Mouse (Mus musculus): ENCODE measurements around the gene Lrrc34. TPM values are rescaled to one million over a fixed set of nuclear protein-coding genes. Genes with fewer than 3 reads are reported as not detected.

The Lrrc34 gene
- polyA plus RNA-seq, 1 experiment from 2014 or later = 1.4 TPM

DNA sequence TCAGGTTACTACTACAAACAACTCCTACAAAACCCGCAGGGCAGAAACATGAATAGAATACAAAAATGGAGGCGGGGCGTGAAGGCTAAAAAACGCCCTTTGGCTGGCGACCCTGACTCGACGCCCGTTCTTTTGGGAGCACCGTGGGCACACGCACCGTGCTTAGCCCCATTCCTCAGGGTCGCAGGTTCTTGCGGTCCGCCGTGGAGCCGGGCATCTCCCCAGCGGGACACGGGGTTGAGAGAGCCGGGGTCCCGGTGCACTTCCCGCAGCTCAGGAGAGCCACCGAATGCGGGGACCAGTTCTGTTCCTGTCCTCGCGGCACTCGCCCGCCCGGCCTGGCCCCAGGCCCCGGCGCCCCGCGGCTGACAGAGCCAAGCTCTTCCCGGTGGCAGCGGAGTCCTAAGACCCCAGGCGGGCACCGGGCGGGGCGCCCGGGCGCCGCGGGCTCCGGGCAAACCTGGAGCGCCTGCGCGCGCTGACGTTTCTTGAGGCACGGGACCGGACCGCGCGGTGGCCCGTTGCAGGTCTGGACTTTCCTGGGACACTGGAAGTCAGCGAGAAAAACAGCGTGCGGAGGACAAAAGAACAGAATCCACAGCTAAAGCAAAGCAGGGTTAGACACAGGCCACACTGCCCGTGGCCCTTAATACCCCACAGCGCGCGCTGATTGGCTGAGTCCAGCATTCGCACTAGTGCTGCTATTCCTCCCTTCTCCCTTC is 52.4 kb downstream of the Lrrc34 start:
- Histone ChIP-seq H3K27ac (peak overlapping the region; percentile 83), H3K27me3 (replicated peaks) (no peaks in the 10 kb centered on the region), H3K9ac (peak overlapping the region; percentile 91), H3K4me2 (peak overlapping the region; percentile 72), H3K4me3 (peak overlapping the region; percentile 94), H3K36me3 (replicated peaks) (no peaks in the 10 kb centered on the region), H3K4me1 (peaks cover 19% of the 10 kb centered on the region), H3K9me3 (no peaks in the 10 kb centered on the region)
- under 1% methylated on average over 62 of the region's 62 CpGs for WGBS
- peak; percentile 73 for ATAC-seq (replicated peaks)

DNA sequence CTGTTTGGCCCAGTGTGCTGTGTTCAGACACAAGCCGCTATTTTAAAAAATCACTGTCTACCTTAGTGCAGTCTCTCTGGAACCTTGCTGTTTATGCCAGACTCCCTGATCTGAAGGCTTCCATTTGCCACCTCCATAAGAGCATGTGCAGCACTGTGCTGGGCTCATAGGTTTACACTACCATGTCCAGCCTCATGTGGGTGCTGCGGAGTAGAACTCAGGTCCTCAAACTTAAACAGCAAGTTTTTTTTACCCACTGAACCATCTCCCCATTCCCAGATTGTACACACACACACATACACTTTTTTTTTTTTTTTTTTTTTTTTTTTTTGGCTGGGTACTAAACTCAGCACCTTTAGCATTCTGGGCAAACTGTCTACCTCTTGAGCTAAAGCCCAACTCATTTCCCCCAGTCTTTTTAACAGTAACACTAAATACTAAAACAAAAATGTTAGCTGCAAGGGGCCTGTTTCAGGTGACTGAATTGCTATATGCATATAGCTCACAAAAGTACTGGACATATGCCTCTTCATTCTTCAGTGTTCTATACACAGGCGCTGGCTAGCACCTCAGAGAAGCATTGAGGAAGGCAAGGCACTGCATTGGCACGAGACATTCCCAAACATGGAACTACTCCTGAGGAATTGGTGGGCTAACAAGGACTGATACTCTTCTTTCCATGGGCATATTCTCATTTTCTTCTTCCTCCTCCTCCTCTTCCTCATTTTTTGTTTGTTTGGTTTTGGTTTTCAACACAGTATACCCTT is 53.8 kb downstream of the Lrrc34 start:
- H3K36me3 ChIP-seq (replicated peaks) = no peaks in the 10 kb centered on the region
- H3K27ac ChIP-seq = no peak overlapping the region
- H3K4me2 ChIP-seq = no peak overlapping the region
- no peaks in the 10 kb centered on the region for H3K27me3 ChIP-seq (replicated peaks)
- no peak overlapping the region for H3K9ac ChIP-seq
- no peaks in the 10 kb centered on the region for H3K9me3 ChIP-seq
- WGBS = 76% methylated on average over 4 of the region's 4 CpGs
- no peak for ATAC-seq (replicated peaks)
- H3K4me1 ChIP-seq = peaks cover 6% of the 10 kb centered on the region
- no peak overlapping the region for H3K4me3 ChIP-seq

DNA sequence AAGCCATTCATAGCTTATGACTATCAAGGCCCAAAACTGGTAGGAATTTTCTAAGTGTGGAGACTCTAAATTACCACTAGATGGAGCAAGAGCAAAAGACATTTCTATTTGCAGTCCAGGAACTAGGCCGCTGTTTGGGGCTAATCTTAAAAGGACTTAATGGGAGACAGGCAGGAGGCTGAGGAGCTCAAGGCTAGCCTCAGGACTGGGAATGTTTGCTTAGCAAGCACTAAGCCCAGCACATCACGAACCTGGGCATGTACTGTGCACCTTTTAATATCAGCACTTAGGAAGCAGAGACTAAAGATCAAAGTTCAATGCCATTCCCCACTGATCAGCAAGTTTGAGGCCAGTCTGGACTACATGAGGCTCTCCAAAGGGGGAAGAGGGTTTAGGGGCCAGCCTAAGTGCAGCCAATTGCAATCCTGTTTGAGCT is 55.2 kb downstream of the Lrrc34 start:
- no peak overlapping the region for H3K4me3 ChIP-seq
- H3K9me3 ChIP-seq = no peaks in the 10 kb centered on the region
- no peaks in the 10 kb centered on the region for H3K36me3 ChIP-seq (replicated peaks)
- no peaks in the 10 kb centered on the region for H3K27me3 ChIP-seq (replicated peaks)
- WGBS = 0% methylated on average over 2 of the region's 2 CpGs
- peak; percentile 34 for ATAC-seq (replicated peaks)
- no peak overlapping the region for H3K4me2 ChIP-seq
- no peak overlapping the region for H3K9ac ChIP-seq
- H3K27ac ChIP-seq = no peak overlapping the region
- 0 out of 2 replicates have a peak, but pooled peaks cover 6% of the 10 kb centered on the region for H3K4me1 ChIP-seq

DNA sequence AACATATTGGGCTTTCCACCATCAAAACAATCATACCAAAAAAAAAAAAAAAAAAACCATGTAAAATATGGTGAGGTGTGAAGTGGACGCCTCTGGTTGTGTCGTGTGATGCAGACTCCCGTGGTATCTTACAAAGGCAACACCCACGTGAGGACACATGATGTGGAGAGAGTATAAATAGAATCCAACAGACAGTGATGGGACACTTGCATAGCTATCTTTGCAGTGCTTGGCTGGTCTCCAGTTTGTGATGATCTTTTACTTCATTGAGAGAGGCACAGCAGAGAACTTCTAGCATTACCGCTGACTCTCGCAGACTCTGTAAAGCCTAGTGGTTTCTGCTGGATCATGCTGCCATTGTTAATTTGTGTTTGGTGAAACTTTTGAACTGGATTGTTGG is 58.8 kb downstream of the Lrrc34 start:
- Histone ChIP-seq H3K4me3 (no peak overlapping the region), H3K9ac (no peak overlapping the region), H3K36me3 (replicated peaks) (no peaks in the 10 kb centered on the region), H3K4me2 (no peak overlapping the region), H3K4me1 (no peaks in the 10 kb centered on the region), H3K27ac (no peak overlapping the region), H3K9me3 (no peaks in the 10 kb centered on the region), H3K27me3 (replicated peaks) (no peaks in the 10 kb centered on the region)
- no peak for ATAC-seq (replicated peaks)
- 91% methylated on average over 6 of the region's 6 CpGs for WGBS

Other genes starting within 250 kb of the Lrrc34 start
- 4.4 and 5.2 TPM in 2 replicates for gene Mecom, start 99.9 kb downstream of the Lrrc34 start, polyA plus RNA-seq (2015; fragmentation: Nextera tagmentation; extraction: Ambion mirVana)
- gene Actrt3, start 47.9 kb downstream of the Lrrc34 start, polyA plus RNA-seq (2015; fragmentation: Nextera tagmentation; extraction: Ambion mirVana) = 0.22 and 0.56 TPM in 2 replicates
- 26.9 and 30.8 TPM in 2 replicates for gene Mynn, start 45.8 kb downstream of the Lrrc34 start, polyA plus RNA-seq (2015; fragmentation: Nextera tagmentation; extraction: Ambion mirVana)
- 0.09 TPM in 1 of 2 replicates, not detected in the other for gene Lrriq4, start 3.4 kb downstream of the Lrrc34 start, polyA plus RNA-seq (2015; fragmentation: Nextera tagmentation; extraction: Ambion mirVana)
- gene Lrrc31, start 52.0 kb upstream of the Lrrc34 start, polyA plus RNA-seq (2015; fragmentation: Nextera tagmentation; extraction: Ambion mirVana) = not detected in 2 replicates
- 0.05 TPM in 1 of 2 replicates, not detected in the other for gene Samd7, start 98.4 kb upstream of the Lrrc34 start, polyA plus RNA-seq (2015; fragmentation: Nextera tagmentation; extraction: Ambion mirVana)
- 74.7 and 85.6 TPM in 2 replicates for gene Sec62, start 145.0 kb upstream of the Lrrc34 start, polyA plus RNA-seq (2015; fragmentation: Nextera tagmentation; extraction: Ambion mirVana)
- gene Gpr160, start 208.1 kb upstream of the Lrrc34 start, polyA plus RNA-seq (2015; fragmentation: Nextera tagmentation; extraction: Ambion mirVana) = 1.0 and 1.5 TPM in 2 replicates

All from midbrain, embryonic 15.5 days (tissue).